Mouse (Mus musculus): ENCODE measurements around the gene Tmed3. TPM values are rescaled to one million over a fixed set of nuclear protein-coding genes. Genes with fewer than 3 reads are reported as not detected.

Tmed3 gene
- total and polyA plus RNA-seq, 3 experiments: 24.1 to 40.5 (median 26.4) TPM

GRCm38 (mm10) chr9:89667306-89667942, 37.4 kb downstream of the Tmed3 start:
- Histone ChIP-seq H3K79me2 (replicated peaks; ENCODE audit: control insufficient read depth, insufficient read depth, low read length) (no peaks in the 10 kb centered on the region), H3K27me3 (ENCODE audit: control insufficient read depth, insufficient read depth, low read length) (no peaks in the 10 kb centered on the region), H3K9ac (ENCODE audit: low read depth, low read length) (no peak overlapping the region), H3K36me3 (ENCODE audit: control insufficient read depth, insufficient read depth, low read length) (no peaks in the 10 kb centered on the region), H3K4me1 (ENCODE audit: control insufficient read depth, insufficient read depth, low read length) (no peaks in the 10 kb centered on the region), H3K4me3 (no peak overlapping the region), H3K27ac (no peak overlapping the region)
- no peak for TF ChIP-seq CTCF (IDR thresholded peaks at IDR 0.05)
- no peak for TF ChIP-seq POLR2A (IDR thresholded peaks at IDR 0.05; ENCODE audit: insufficient read depth, low read depth, low read length)
- TF ChIP-seq EP300 (IDR thresholded peaks at IDR 0.05; ENCODE audit: insufficient read depth, low read depth, low read length): no peak
- 62% methylated on average over 4 of the region's 4 CpGs for WGBS
- DNase-seq: no peak
- intact Hi-C loops (cut with DNase I): no loop called here

DNA sequence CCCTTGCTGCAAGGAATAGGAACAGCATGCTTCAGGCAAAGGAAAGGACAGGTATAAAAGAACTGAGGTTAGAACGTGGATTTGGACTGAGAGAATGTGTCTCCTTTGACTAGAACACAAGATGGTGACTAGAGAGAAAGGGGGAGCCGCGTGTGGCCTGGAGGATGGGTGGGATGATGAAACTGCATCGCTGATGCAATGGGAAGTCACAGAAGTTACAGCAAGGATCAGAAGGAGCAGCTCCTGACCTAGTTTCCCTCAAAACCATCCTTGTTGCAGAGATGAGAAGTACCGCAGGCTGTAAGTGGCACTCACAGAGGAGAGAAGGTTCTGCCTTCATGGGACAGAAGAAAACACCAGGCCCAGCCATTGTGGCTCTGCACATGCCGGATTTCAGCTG, 54.0 kb downstream of the Tmed3 start:
- no peaks in the 10 kb centered on the region; the same call in 1 of the 2 replicates for H3K4me1 ChIP-seq (ENCODE audit: control insufficient read depth, insufficient read depth, low read length)
- no peak overlapping the region for H3K4me3 ChIP-seq
- H3K27me3 ChIP-seq (ENCODE audit: control insufficient read depth, insufficient read depth, low read length): no peaks in the 10 kb centered on the region
- no peak for DNase-seq
- intact Hi-C loops (cut with DNase I): no loop called here
- H3K27ac ChIP-seq: no peak overlapping the region
- H3K79me2 ChIP-seq (replicated peaks; ENCODE audit: control insufficient read depth, insufficient read depth, low read length): no peaks in the 10 kb centered on the region
- 68% methylated on average over 6 of the region's 6 CpGs for WGBS
- no peaks in the 10 kb centered on the region for H3K36me3 ChIP-seq (ENCODE audit: control insufficient read depth, insufficient read depth, low read length)
- no peak overlapping the region for H3K9ac ChIP-seq (ENCODE audit: low read depth, low read length)
- TF ChIP-seq POLR2A (IDR thresholded peaks at IDR 0.05; ENCODE audit: insufficient read depth, low read depth, low read length): no peak
- TF ChIP-seq EP300 (IDR thresholded peaks at IDR 0.05; ENCODE audit: insufficient read depth, low read depth, low read length): no peak
- TF ChIP-seq CTCF (IDR thresholded peaks at IDR 0.05): no peak

Other genes starting within 250 kb of the Tmed3 start
- not detected for gene Minar1, start 81.9 kb downstream of the Tmed3 start, total RNA-seq (2021)
- 0.06 TPM in 1 of 2 replicates, not detected in the other for gene Minar1, start 81.9 kb downstream of the Tmed3 start, polyA plus RNA-seq (2012; rRNA removed)
- not detected for gene Ankrd34c, start 33.4 kb upstream of the Tmed3 start, total RNA-seq (2021)
- not detected in 2 replicates for gene Ankrd34c, start 33.4 kb upstream of the Tmed3 start, polyA plus RNA-seq (2012; rRNA removed)
- gene Rasgrf1, start 204.8 kb upstream of the Tmed3 start, total RNA-seq (2021): not detected
- gene Rasgrf1, start 204.8 kb upstream of the Tmed3 start, polyA plus RNA-seq (2012; rRNA removed): not detected in 2 replicates

Measured in heart, adult 2 months (tissue).